Comparison of ENCODE assay signal across 22 mouse cellular contexts in the genomic region with DNA sequence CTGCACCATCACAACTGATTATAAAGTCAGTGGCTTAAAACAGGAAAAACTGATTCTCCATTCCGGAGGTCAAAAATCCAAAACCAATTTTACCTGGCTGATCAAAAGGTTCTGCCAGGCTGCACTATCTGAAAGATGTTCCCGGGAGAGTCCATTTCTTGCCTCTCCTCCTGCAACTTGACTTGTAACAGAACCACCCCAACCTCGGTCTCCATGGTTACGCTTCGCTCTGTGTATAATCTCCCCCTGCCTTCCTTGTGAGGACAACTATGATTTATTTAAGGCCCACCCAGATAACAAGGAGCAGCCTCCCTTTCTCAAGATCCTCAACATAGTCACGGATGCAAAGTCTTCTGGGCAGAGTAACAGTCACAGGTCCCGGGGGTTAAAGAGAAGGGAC. TPM values are rescaled to one million over a fixed set of nuclear protein-coding genes. Genes with fewer than 3 reads are reported as not detected.
DNase-seq lines count a peak whose midpoint lies in the region; ATAC-seq lines count a peak whose summit lies in the region.
"Had no signal": no experiment of that assay in that cellular context is flagged by ENCODE, and none has a peak within 500 bp of the region (broad histone marks: within the 10 kb centered on the region; RNA-seq: fewer than 3 reads in every experiment).

No protein-coding gene starts in this region.

- H3K9me3 ChIP-seq in midbrain, embryonic 14.5 days (ENCODE audit: control insufficient read depth, low read length): no peaks in the 10 kb centered on the region
- H3K9me3 ChIP-seq in midbrain, embryonic 11.5 days (ENCODE audit: control insufficient read depth, low read length): no peaks in the 10 kb centered on the region; the same call in 1 of the 2 replicates
- no peaks in the 10 kb centered on the region for H3K9me3 ChIP-seq in midbrain, embryonic 16.5 days (replicated peaks; ENCODE audit: control insufficient read depth, low read length, poor library complexity, severe bottlenecking)
- no peaks in the 10 kb centered on the region for H3K9me3 ChIP-seq in midbrain, embryonic 13.5 days
- H3K9me3 ChIP-seq in embryonic facial prominence, embryonic 10.5 days: peaks cover 6% of the 10 kb centered on the region; the same call in 1 of the 2 replicates
- H3K9me3 ChIP-seq: embryonic facial prominence, embryonic 15.5 days; forebrain, embryonic 15.5 days had no signal

- 83% methylated on average over 7 of the region's 7 CpGs for WGBS in midbrain, embryonic 14.5 days
- 91% methylated on average over 7 of the region's 7 CpGs for WGBS in midbrain, embryonic 11.5 days
- 83% methylated on average over 7 of the region's 7 CpGs for WGBS in midbrain, embryonic 16.5 days
- WGBS in midbrain, embryonic 13.5 days: 90% methylated on average over 7 of the region's 7 CpGs
- WGBS in embryonic facial prominence, embryonic 10.5 days: 94% methylated on average over 7 of the region's 7 CpGs

- no peak for ATAC-seq in midbrain, embryonic 14.5 days (ENCODE audit: low FRiP score, low TSS enrichment)
- ATAC-seq in midbrain, embryonic 11.5 days (ENCODE audit: low FRiP score): no peak
- ATAC-seq in midbrain, embryonic 16.5 days: 0 out of 2 replicates have a peak, but pooled peaks have one; percentile 57
- no peak for ATAC-seq in midbrain, embryonic 13.5 days
- ATAC-seq: activated CD4-positive, CD25-positive, alpha-beta regulatory T cell, adult 4 months; forebrain, embryonic 13.5 days; forebrain, embryonic 15.5 days; forebrain, postnatal 0 days had no signal

- no peaks in the 10 kb centered on the region for H3K36me3 ChIP-seq in midbrain, embryonic 14.5 days (ENCODE audit: control insufficient read depth, insufficient read depth, low read length)
- no peaks in the 10 kb centered on the region for H3K36me3 ChIP-seq in midbrain, embryonic 11.5 days (ENCODE audit: control insufficient read depth, insufficient read depth, low read length)
- H3K36me3 ChIP-seq in midbrain, embryonic 16.5 days (ENCODE audit: control insufficient read depth, insufficient read depth, low read length): no peaks in the 10 kb centered on the region
- no peaks in the 10 kb centered on the region for H3K36me3 ChIP-seq in midbrain, embryonic 13.5 days
- 0 out of 2 replicates have a peak, but pooled peaks cover 3% of the 10 kb centered on the region for H3K36me3 ChIP-seq in embryonic facial prominence, embryonic 10.5 days (replicated peaks)
- H3K36me3 ChIP-seq: embryonic facial prominence, embryonic 13.5 days; embryonic facial prominence, embryonic 15.5 days; forebrain, embryonic 15.5 days had no signal

- no peak overlapping the region for H3K9ac ChIP-seq in midbrain, embryonic 14.5 days (replicated peaks; ENCODE audit: low read length)
- no peak overlapping the region for H3K9ac ChIP-seq in midbrain, embryonic 11.5 days (ENCODE audit: low read length)
- no peak overlapping the region for H3K9ac ChIP-seq in midbrain, embryonic 16.5 days (ENCODE audit: low read depth, low read length)
- no peak overlapping the region for H3K9ac ChIP-seq in midbrain, embryonic 13.5 days (replicated peaks)
- H3K9ac ChIP-seq: embryonic facial prominence, embryonic 13.5 days; embryonic facial prominence, embryonic 15.5 days; forebrain, embryonic 13.5 days; forebrain, embryonic 15.5 days; forebrain, postnatal 0 days had no signal

- H3K4me2 ChIP-seq in midbrain, embryonic 14.5 days (ENCODE audit: low read length): no peak overlapping the region
- H3K4me2 ChIP-seq in midbrain, embryonic 11.5 days: no peak overlapping the region
- no peak overlapping the region for H3K4me2 ChIP-seq in midbrain, embryonic 16.5 days (ENCODE audit: low read length)
- H3K4me2 ChIP-seq in midbrain, embryonic 13.5 days (replicated peaks): no peak overlapping the region
- H3K4me2 ChIP-seq: embryonic facial prominence, embryonic 13.5 days; embryonic facial prominence, embryonic 15.5 days; forebrain, embryonic 13.5 days; forebrain, embryonic 15.5 days had no signal

- H3K4me3 ChIP-seq in midbrain, embryonic 14.5 days (replicated peaks; ENCODE audit: low read depth, low read length): no peak overlapping the region
- no peak overlapping the region for H3K4me3 ChIP-seq in midbrain, embryonic 11.5 days (ENCODE audit: low read depth, low read length)
- H3K4me3 ChIP-seq in midbrain, embryonic 16.5 days (ENCODE audit: low read depth, low read length): no peak overlapping the region
- H3K4me3 ChIP-seq in midbrain, embryonic 13.5 days (replicated peaks): no peak overlapping the region
- H3K4me3 ChIP-seq in embryonic facial prominence, embryonic 10.5 days: no peak overlapping the region
- H3K4me3 ChIP-seq: embryonic facial prominence, embryonic 13.5 days; embryonic facial prominence, embryonic 15.5 days; erythroblast, embryonic 14.5 days; forebrain, embryonic 13.5 days; forebrain, embryonic 15.5 days had no signal

- no peaks in the 10 kb centered on the region for H3K4me1 ChIP-seq in midbrain, embryonic 14.5 days (ENCODE audit: control insufficient read depth, insufficient read depth, low read length)
- H3K4me1 ChIP-seq in midbrain, embryonic 11.5 days (ENCODE audit: control insufficient read depth, insufficient read depth, low read length): peaks cover 6% of the 10 kb centered on the region
- 0 out of 2 replicates have a peak, but pooled peaks cover 8% of the 10 kb centered on the region for H3K4me1 ChIP-seq in midbrain, embryonic 16.5 days (ENCODE audit: control insufficient read depth, insufficient read depth, low read length)
- H3K4me1 ChIP-seq in midbrain, embryonic 13.5 days (replicated peaks): peaks cover 16% of the 10 kb centered on the region
- peaks cover 26% of the 10 kb centered on the region for H3K4me1 ChIP-seq in embryonic facial prominence, embryonic 10.5 days

- H3K27me3 ChIP-seq in midbrain, embryonic 14.5 days (ENCODE audit: control insufficient read depth, insufficient read depth, low read length): no peaks in the 10 kb centered on the region
- no peaks in the 10 kb centered on the region for H3K27me3 ChIP-seq in midbrain, embryonic 11.5 days (ENCODE audit: control insufficient read depth, insufficient read depth, low read length)
- no peaks in the 10 kb centered on the region for H3K27me3 ChIP-seq in midbrain, embryonic 16.5 days (ENCODE audit: control insufficient read depth, insufficient read depth, low read depth, low read length)
- H3K27me3 ChIP-seq in midbrain, embryonic 13.5 days: no peaks in the 10 kb centered on the region
- H3K27me3 ChIP-seq in embryonic facial prominence, embryonic 10.5 days (replicated peaks; ENCODE audit: low read depth, poor library complexity, severe bottlenecking): no peaks in the 10 kb centered on the region
- H3K27me3 ChIP-seq: embryonic facial prominence, embryonic 13.5 days; embryonic facial prominence, embryonic 15.5 days; forebrain, embryonic 13.5 days; forebrain, embryonic 15.5 days had no signal

- peak; percentile 35 for DNase-seq in midbrain, embryonic 14.5 days
- DNase-seq in midbrain, embryonic 11.5 days (ENCODE audit: low spot score, missing footprints): no peak
- peak; percentile 54 for DNase-seq in brain, adult 2 months (ENCODE audit: low read depth, low spot score)
- no peak for DNase-seq in adrenal gland, postnatal 25 days
- no peak for DNase-seq in embryonic facial prominence, embryonic 10.5 days (ENCODE audit: low spot score)
- DNase-seq: adrenal gland, adult 8-10 months; adrenal gland, postnatal 14 days; B cell, adult 2 months; cerebellum, adult 11-12 months; cerebellum, adult 2 months; cerebellum, adult 9-10 months; cerebellum, postnatal 10 days; cerebellum, postnatal 25 days; forebrain, postnatal 0 days had no signal

- no peak overlapping the region for H3K27ac ChIP-seq in midbrain, embryonic 14.5 days (replicated peaks; ENCODE audit: low read depth, low read length)
- no peak overlapping the region for H3K27ac ChIP-seq in midbrain, embryonic 11.5 days (ENCODE audit: low read depth, low read length)
- no peak overlapping the region for H3K27ac ChIP-seq in midbrain, embryonic 16.5 days (ENCODE audit: low read length)
- no peak overlapping the region for H3K27ac ChIP-seq in midbrain, embryonic 13.5 days
- H3K27ac ChIP-seq in embryonic facial prominence, embryonic 10.5 days (replicated peaks): no peak overlapping the region
- H3K27ac ChIP-seq: embryonic facial prominence, embryonic 13.5 days; embryonic facial prominence, embryonic 15.5 days; forebrain, embryonic 13.5 days; forebrain, embryonic 15.5 days had no signal

RNA-seq across cellular contexts. Expression of gene Nos1ap, which starts 16.5 kb away (rescaled TPM):
- 13.0 and 16.9 TPM in 2 replicates for polyA plus RNA-seq in midbrain, embryonic 14.5 days (2014; fragmentation: Nextera tagmentation; extraction: Ambion mirVana)
- 5.7 and 7.8 TPM in 2 replicates for polyA plus RNA-seq in midbrain, embryonic 11.5 days (2014; fragmentation: Nextera tagmentation; extraction: Ambion mirVana)
- polyA plus RNA-seq in midbrain, embryonic 16.5 days (2015; fragmentation: Nextera tagmentation; extraction: Ambion mirVana): 24.0 and 24.6 TPM in 2 replicates
- 16.4 and 17.2 TPM in 2 replicates for polyA plus RNA-seq in midbrain, embryonic 13.5 days (2015; fragmentation: Nextera tagmentation; extraction: Ambion mirVana)
- 20.1 and 31.1 TPM in 2 replicates for total RNA-seq in adrenal gland, postnatal 25 days (2021)
- polyA plus RNA-seq in embryonic facial prominence, embryonic 10.5 days (2016; fragmentation: Nextera tagmentation; extraction: Ambion mirVana): 6.5 and 8.9 TPM in 2 replicates
- polyA plus RNA-seq: activated CD4-positive, CD25-positive, alpha-beta regulatory T cell, adult 4 months had no signal

Comparison
In these comparisons a context has a peak if more than half of its experiments do, and no peak if none do; other contexts are left out.
1. DNase-seq: peak in midbrain, embryonic 14.5 days (single experiment) and brain, adult 2 months (single experiment); none in midbrain, embryonic 11.5 days (single experiment), adrenal gland, postnatal 25 days (single experiment) and embryonic facial prominence, embryonic 10.5 days (single experiment).